Mouse (Mus musculus) MEL (cell line): Measurements from ENCODE around the gene Nptn. TPM values are rescaled to one million over a fixed set of nuclear protein-coding genes. Genes with fewer than 3 reads are reported as not detected.

Experiments used
- DNase-seq: peaks from one replicate; pipeline ENCODE4 v3.0.0; 2011; ENCODE audit warnings: low read depth, low spot score
- H3K27ac ChIP-seq: 2 replicates; pipeline ENCODE4 v1.5.1; 2012; ENCODE audit warnings: low read depth, mild to moderate bottlenecking, control low read depth, low read length, moderate library complexity; ENCODE audit not compliant: control insufficient read depth
- H3K27me3 ChIP-seq, 2 experiments: fragments of 150-350 bp in 1 of 2; sonication (generic) in 1 of 2; 2 replicates each; pipeline ENCODE4 v1.6.1; 2012; ENCODE audit warnings: low read length in 2 of 2, mild to moderate bottlenecking in 2 of 2, improper control_type of control experiment in 1 of 2, moderate library complexity in 1 of 2; ENCODE audit not compliant: insufficient read depth in 2 of 2, control insufficient read depth in 1 of 2
- H3K36me3 ChIP-seq, 2 experiments: 2 replicates each; pipeline ENCODE4 v1.6.1; 2012 to 2014; ENCODE audit warnings: low read length in 2 of 2, improper control_type of control experiment in 1 of 2, inconsistent platforms in 1 of 2, mild to moderate bottlenecking in 1 of 2; ENCODE audit not compliant: insufficient read depth in 2 of 2, control insufficient read depth in 1 of 2
- H3K4me1 ChIP-seq, 2 experiments: fragments of 150-350 bp in 1 of 2; sonication (generic) in 1 of 2; 2 replicates each; pipeline ENCODE4 v1.6.1; 2012; ENCODE audit warnings: low read length in 2 of 2, improper control_type of control experiment in 1 of 2, mild to moderate bottlenecking in 1 of 2; ENCODE audit not compliant: insufficient read depth in 2 of 2, control insufficient read depth in 1 of 2
- H3K4me3 ChIP-seq, 2 experiments: fragments of 150-350 bp in 1 of 2; sonication (generic) in 1 of 2; 2 replicates each; pipeline ENCODE4 v1.5.1; 2012; ENCODE audit warnings: low read depth in 2 of 2, low read length in 2 of 2, mild to moderate bottlenecking in 2 of 2, moderate library complexity in 2 of 2, control low read depth in 1 of 2, improper control_type of control experiment in 1 of 2; ENCODE audit not compliant: control insufficient read depth in 1 of 2, insufficient read depth in 1 of 2
- H3K79me2 ChIP-seq: 2 replicates; pipeline ENCODE4 v1.6.1; 2012; ENCODE audit warnings: mild to moderate bottlenecking, low read length, moderate library complexity; ENCODE audit not compliant: control insufficient read depth, poor library complexity, insufficient read depth
- H3K9ac ChIP-seq: 2 replicates; pipeline ENCODE4 v1.6.1; 2012; ENCODE audit warnings: low read depth, mild to moderate bottlenecking, control low read depth, low read length, moderate library complexity; ENCODE audit not compliant: control insufficient read depth, poor library complexity, severe bottlenecking
- H3K9me3 ChIP-seq: fragments of 150-350 bp; sonication (generic); replicated peaks from 2 replicates; pipeline ENCODE4 v1.6.1; 2012; ENCODE audit warnings: mild to moderate bottlenecking, low read length, improper control_type of control experiment, moderate library complexity; ENCODE audit not compliant: insufficient read depth
- BHLHE40 ChIP-seq: IDR thresholded peaks from 2 replicates; pipeline ENCODE4 v1.6.1; 2012; ENCODE audit warnings: low read depth, mild to moderate bottlenecking, inconsistent platforms, low read length, improper control_type of control experiment, borderline replicate concordance
- CHD1 ChIP-seq: IDR thresholded peaks from 2 replicates; pipeline ENCODE4 v1.6.1; 2012; ENCODE audit warnings: low read depth, mild to moderate bottlenecking, inconsistent platforms, low read length, improper control_type of control experiment
- CHD2 ChIP-seq: IDR thresholded peaks from 2 replicates; pipeline ENCODE4 v1.6.1; 2011; ENCODE audit warnings: low read length, improper control_type of control experiment
- ELF1 ChIP-seq: IDR thresholded peaks from 2 replicates; pipeline ENCODE4 v1.6.1; 2014; ENCODE audit warnings: low read depth, mild to moderate bottlenecking, inconsistent platforms, low read length, improper control_type of control experiment, moderate library complexity
- EP300 ChIP-seq, 2 experiments: IDR thresholded peaks; 2 replicates each; pipeline ENCODE4 v1.6.1; 2011; ENCODE audit warnings: improper control_type of control experiment in 2 of 2, low read length in 2 of 2, low read depth in 1 of 2, mild to moderate bottlenecking in 1 of 2
- GABPA ChIP-seq: IDR thresholded peaks from 2 replicates; pipeline ENCODE4 v1.6.1; 2012; ENCODE audit warnings: low read depth, mild to moderate bottlenecking, inconsistent platforms, low read length, improper control_type of control experiment, moderate library complexity
- GATA1 ChIP-seq: IDR thresholded peaks from 2 replicates; pipeline ENCODE4 v1.6.1; 2011; ENCODE audit warnings: low read depth, low read length, improper control_type of control experiment
- HCFC1 ChIP-seq: IDR thresholded peaks from 2 replicates; pipeline ENCODE4 v1.6.1; 2012; ENCODE audit warnings: low read depth, mild to moderate bottlenecking, inconsistent platforms, low read length, improper control_type of control experiment, moderate library complexity
- JUND ChIP-seq: IDR thresholded peaks from 2 replicates; pipeline ENCODE4 v1.6.1; 2011; ENCODE audit warnings: low read depth, mild to moderate bottlenecking, improper control_type of control experiment, low read length
- KAT2A ChIP-seq: conservative IDR thresholded peaks from 2 replicates; pipeline ENCODE4 v1.6.1; 2012; ENCODE audit warnings: low read depth, low read length, improper control_type of control experiment, inconsistent platforms
- MAFK ChIP-seq: IDR thresholded peaks from 2 replicates; pipeline ENCODE4 v1.6.1; 2011; ENCODE audit warnings: low read depth, mild to moderate bottlenecking, low read length, improper control_type of control experiment, borderline replicate concordance
- MAX ChIP-seq: IDR thresholded peaks from 2 replicates; pipeline ENCODE4 v1.6.1; 2011; ENCODE audit warnings: low read length, improper control_type of control experiment
- MYB ChIP-seq: IDR thresholded peaks from 2 replicates; pipeline ENCODE4 v1.6.1; 2011; ENCODE audit warnings: mild to moderate bottlenecking, low read depth, low read length, improper control_type of control experiment
- NRF1 ChIP-seq: IDR thresholded peaks from 2 replicates; pipeline ENCODE4 v1.6.1; 2014; ENCODE audit warnings: low read depth, mild to moderate bottlenecking, inconsistent platforms, low read length, improper control_type of control experiment, moderate library complexity; ENCODE audit not compliant: poor library complexity, insufficient read depth, severe bottlenecking
- POLR2A ChIP-seq, 2 experiments: IDR thresholded peaks; 2 replicates each; pipeline ENCODE4 v1.6.1; 2011 to 2012; ENCODE audit warnings: low read length in 2 of 2, mild to moderate bottlenecking in 2 of 2, control low read depth in 1 of 2, improper control_type of control experiment in 1 of 2, low read depth in 1 of 2, moderate library complexity in 1 of 2; ENCODE audit not compliant: control insufficient read depth in 1 of 2, insufficient read depth in 1 of 2, poor library complexity in 1 of 2
- POLR2AphosphoS5 ChIP-seq: IDR thresholded peaks from 2 replicates; pipeline ENCODE4 v1.6.1; 2012; ENCODE audit warnings: low read depth, borderline replicate concordance, mild to moderate bottlenecking, inconsistent platforms, low read length, moderate library complexity, mixed read lengths
- RAD21 ChIP-seq: IDR thresholded peaks from 2 replicates; pipeline ENCODE4 v1.6.1; 2011; ENCODE audit warnings: mild to moderate bottlenecking, low read depth, low read length, improper control_type of control experiment
- RCOR1 ChIP-seq: IDR thresholded peaks from 2 replicates; pipeline ENCODE4 v1.6.1; 2012; ENCODE audit warnings: low read depth, mild to moderate bottlenecking, inconsistent platforms, low read length, improper control_type of control experiment
- SIN3A ChIP-seq: IDR thresholded peaks from 2 replicates; pipeline ENCODE4 v1.6.1; 2012; ENCODE audit warnings: low read length, improper control_type of control experiment, inconsistent platforms
- TBP ChIP-seq: IDR thresholded peaks from 2 replicates; pipeline ENCODE4 v1.8.0; 2011; ENCODE audit warnings: low read depth, low read length, improper control_type of control experiment
- TCF12 ChIP-seq: IDR thresholded peaks from 2 replicates; pipeline ENCODE4 v1.6.1; 2014; ENCODE audit warnings: low read depth, mild to moderate bottlenecking, inconsistent platforms, low read length, improper control_type of control experiment, moderate library complexity
- USF1 ChIP-seq: IDR thresholded peaks from 2 replicates; pipeline ENCODE4 v1.6.1; 2014; ENCODE audit warnings: low read depth, mild to moderate bottlenecking, inconsistent platforms, low read length, improper control_type of control experiment, moderate library complexity
- ZNF384 ChIP-seq: IDR thresholded peaks from 2 replicates; pipeline ENCODE4 v1.6.1; 2012; ENCODE audit warnings: low read depth, mild to moderate bottlenecking, inconsistent platforms, low read length, improper control_type of control experiment
- polyA plus RNA-seq, 2 experiments: library from polyadenylated mRNA; stranded (reverse) in 1 of 2; unstranded in 1 of 2; fragments of >175 nt in 1 of 2; fragments of >200 nt in 1 of 2; gene quantifications; 2 replicates each; pipeline versions ENCODE4 v1.2.1 to v1.2.4; 2012; ENCODE audit warnings: low replicate concordance in 2 of 2, low read depth in 1 of 2; ENCODE audit not compliant: insufficient read length in 2 of 2, insufficient read depth in 1 of 2, missing spikeins in 1 of 2
- total RNA-seq: library from RNA; depleted of rRNA; stranded (reverse); fragments of 300-350 nt; gene quantifications from 2 replicates; pipeline ENCODE4 v1.2.3, GENCODE M21; 2012

Nptn gene
- total and polyA plus RNA-seq, 3 experiments, result 71.4 to 199 TPM; not detected in 1

- no peak for DNase-seq
- no peaks in the 10 kb centered on the region for H3K27me3 ChIP-seq
- no peak overlapping the region for H3K27ac ChIP-seq
- H3K36me3 ChIP-seq, result no peaks in the 10 kb centered on the region
- no peaks in the 10 kb centered on the region for H3K9me3 ChIP-seq
- no peaks in the 10 kb centered on the region for H3K79me2 ChIP-seq
- TF ChIP-seq MAFK (no peak), CHD2 (no peak), GABPA (no peak), KAT2A (no peak), GATA1 (no peak), MAX (no peak), TCF12 (no peak), POLR2A (IDR thresholded peaks at IDR 0.05; ENCODE audit: control insufficient read depth in 1 of 2, insufficient read depth in 1 of 2, low read depth in 1 of 2, low read length in 2 of 2, poor library complexity in 1 of 2) (no peak), JUND (no peak), POLR2AphosphoS5 (no peak), NRF1 (no peak), HCFC1 (no peak), RCOR1 (no peak), MYB (no peak)
- no peaks in the 10 kb centered on the region for H3K4me1 ChIP-seq
- H3K4me3 ChIP-seq, result no peak overlapping the region
- H3K9ac ChIP-seq, result no peak overlapping the region
These were observed 35.2 kb upstream of the Nptn start for GRCm38 (mm10) chr9:58546630-58547360.

GRCm38 (mm10) chr9:58548897-58549296, 33.1 kb upstream of the Nptn start:
- Histone ChIP-seq H3K36me3 (no peaks in the 10 kb centered on the region), H3K9me3 (no peaks in the 10 kb centered on the region), H3K27me3 (no peaks in the 10 kb centered on the region), H3K4me3 (no peak overlapping the region), H3K4me1 (no peaks in the 10 kb centered on the region), H3K27ac (no peak overlapping the region), H3K9ac (no peak overlapping the region), H3K79me2 (no peaks in the 10 kb centered on the region)
- TF ChIP-seq CHD1 (no peak), ZNF384 (no peak), USF1 (no peak), RAD21 (no peak), JUND (no peak), TBP (no peak), BHLHE40 (no peak), NRF1 (no peak), EP300 (IDR thresholded peaks at IDR 0.05; ENCODE audit: low read depth in 1 of 2, low read length in 2 of 2) (no peak), ELF1 (no peak), SIN3A (no peak)
- DNase-seq, result peak; percentile 22
